Mouse (Mus musculus) forebrain, embryonic 13.5 days (tissue): Measurements from ENCODE around the gene Uxt. TPM values are rescaled to one million over a fixed set of nuclear protein-coding genes. Genes with fewer than 3 reads are reported as not detected.

ENCODE experiments used
- ATAC-seq: fragments of 200-750 bp; cut with Nextera tagmentation; 2 replicates; pipeline ENCODE4 v1.8.0; 2017
- H3K27ac ChIP-seq: fragments of 300-500 bp; sonication (generic); 2 replicates; pipeline ENCODE4 v1.5.1; 2015; ENCODE audit warnings: inconsistent platforms, mild to moderate bottlenecking, moderate library complexity
- H3K27me3 ChIP-seq: fragments of 300-500 bp; sonication (generic); 2 replicates; pipeline ENCODE4 v1.6.1; 2015; ENCODE audit warnings: mild to moderate bottlenecking, inconsistent platforms
- H3K36me3 ChIP-seq: fragments of 300-500 bp; sonication (generic); 2 replicates; pipeline ENCODE4 v1.6.1; 2015; ENCODE audit warnings: mild to moderate bottlenecking, inconsistent platforms; ENCODE audit not compliant: poor library complexity, severe bottlenecking
- H3K4me1 ChIP-seq: fragments of 300-500 bp; sonication (generic); 2 replicates; pipeline ENCODE4 v1.6.1; 2015; ENCODE audit warnings: inconsistent platforms
- H3K4me2 ChIP-seq: fragments of 300-500 bp; sonication (generic); 2 replicates; pipeline ENCODE4 v1.6.1; 2015; ENCODE audit warnings: inconsistent platforms, mild to moderate bottlenecking, moderate library complexity
- H3K4me3 ChIP-seq: fragments of 300-500 bp; sonication (generic); 2 replicates; pipeline ENCODE4 v1.5.1; 2015; ENCODE audit warnings: mild to moderate bottlenecking, inconsistent platforms
- H3K9ac ChIP-seq: fragments of 300-500 bp; sonication (generic); 2 replicates; pipeline ENCODE4 v1.6.1; 2015; ENCODE audit warnings: mild to moderate bottlenecking, inconsistent platforms
- H3K9me3 ChIP-seq: fragments of 300-500 bp; sonication (generic); replicated peaks from 2 replicates; pipeline ENCODE4 v1.6.1; 2016; ENCODE audit warnings: inconsistent platforms
- WGBS: fragments of 180-500 bp; shearing (Covaris S2); methylation state at CpG from one replicate; pipeline ENCODE4 v1.1.7; 2015; 5-methylcytosine and 5-hydroxymethylcytosine counted together
- polyA plus RNA-seq: library from polyadenylated mRNA; unstranded; fragments of >200 nt; fragmentation: Nextera tagmentation; extraction: Ambion mirVana; gene quantifications from 2 replicates; pipeline ENCODE4 v1.2.1, GENCODE M21; 2015

Uxt gene
- polyA plus RNA-seq, 1 experiment from 2014 or later: 65.8 TPM

DNA sequence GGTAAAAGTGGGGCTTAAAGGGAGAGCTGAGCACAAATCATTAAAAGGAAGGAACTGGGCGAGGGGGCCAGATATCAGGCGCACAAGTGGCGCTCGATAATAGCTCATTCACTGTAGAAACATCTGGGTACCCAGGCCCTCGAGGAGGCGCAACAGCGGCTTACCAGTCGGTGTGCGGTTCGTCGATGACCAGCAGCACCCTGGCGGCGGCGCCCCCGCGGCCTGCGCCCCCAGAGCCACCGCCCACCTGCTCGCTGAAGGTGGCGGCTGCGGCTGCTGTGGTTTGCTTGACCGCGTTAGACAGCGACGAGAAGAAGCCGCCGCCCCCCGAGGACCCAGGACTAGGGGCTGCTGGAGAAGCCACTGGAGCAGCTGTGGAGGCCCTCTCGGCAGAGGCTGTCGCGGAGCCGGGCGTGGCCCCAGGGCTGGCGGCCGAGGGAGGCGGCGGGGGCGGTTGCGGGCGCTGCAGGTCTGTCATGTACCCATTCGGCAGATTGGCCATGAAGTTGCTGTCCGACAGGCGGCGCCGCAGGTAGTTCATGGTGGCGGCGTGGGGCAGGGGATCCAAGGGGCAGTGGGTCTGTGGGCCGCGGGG lies 41.5 kb downstream of the Uxt start:
- H3K9me3 ChIP-seq: no peaks in the 10 kb centered on the region
- H3K4me1 ChIP-seq: peaks cover 4% of the 10 kb centered on the region; the same call in 1 of the 2 replicates
- peak; percentile 71 for ATAC-seq
- peak overlapping the region; percentile 51; the same call in 1 of the 2 replicates for H3K27ac ChIP-seq
- H3K27me3 ChIP-seq: no peaks in the 10 kb centered on the region
- H3K4me3 ChIP-seq: peak overlapping the region; percentile 53
- peak overlapping the region; percentile 63 for H3K9ac ChIP-seq
- peaks cover 3% of the 10 kb centered on the region; the same call in 1 of the 2 replicates for H3K36me3 ChIP-seq
- WGBS: 32% methylated on average over 35 of the region's 49 CpGs
- peak overlapping the region; percentile 63 for H3K4me2 ChIP-seq

DNA sequence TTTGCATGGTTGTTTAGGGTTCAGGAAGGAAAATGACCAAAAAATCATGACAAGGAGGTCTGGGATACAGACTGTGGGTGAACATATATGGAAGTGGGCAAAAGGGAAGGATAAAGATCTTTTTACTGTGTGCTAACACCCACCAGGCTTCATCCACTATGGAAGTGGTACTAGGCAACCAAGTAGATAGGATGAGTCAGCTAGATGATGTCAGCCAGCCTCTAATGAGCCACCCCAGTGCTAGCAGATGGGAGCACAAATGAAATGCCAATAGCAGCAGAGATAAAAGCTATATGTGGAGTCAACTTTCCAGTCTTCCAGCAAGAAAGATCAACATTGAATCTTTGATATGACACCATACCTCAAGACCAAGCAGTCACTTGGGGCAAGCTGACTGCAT lies 46.7 kb downstream of the Uxt start:
- no peak overlapping the region for H3K4me2 ChIP-seq
- H3K27me3 ChIP-seq: no peaks in the 10 kb centered on the region
- H3K9me3 ChIP-seq: no peaks in the 10 kb centered on the region
- H3K36me3 ChIP-seq: 0 out of 2 replicates have a peak, but pooled peaks cover 3% of the 10 kb centered on the region
- H3K9ac ChIP-seq: no peak overlapping the region
- no peak overlapping the region for H3K4me3 ChIP-seq
- ATAC-seq: no peak
- peaks cover 4% of the 10 kb centered on the region; the same call in 1 of the 2 replicates for H3K4me1 ChIP-seq
- H3K27ac ChIP-seq: no peak overlapping the region

DNA sequence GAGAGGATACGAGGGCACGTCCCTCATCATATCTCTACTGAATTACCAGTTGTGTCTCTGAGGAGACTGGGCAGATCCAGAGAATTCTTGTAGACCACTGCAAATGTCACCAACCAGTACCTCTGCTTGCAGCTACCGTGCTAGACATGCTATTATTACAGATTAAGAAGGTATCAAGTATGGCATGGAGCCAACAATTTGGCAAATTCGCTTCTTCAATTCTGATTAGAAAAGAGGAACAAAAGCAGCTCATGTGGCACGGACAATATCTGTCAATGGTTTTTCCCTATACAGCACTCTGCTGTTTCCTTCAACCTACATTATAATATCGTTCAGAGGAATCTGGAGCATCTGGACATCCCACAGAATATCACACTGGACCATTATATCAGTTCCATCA lies 48.1 kb downstream of the Uxt start:
- ATAC-seq: no peak
- 80% methylated on average over 6 of the region's 6 CpGs for WGBS

DNA sequence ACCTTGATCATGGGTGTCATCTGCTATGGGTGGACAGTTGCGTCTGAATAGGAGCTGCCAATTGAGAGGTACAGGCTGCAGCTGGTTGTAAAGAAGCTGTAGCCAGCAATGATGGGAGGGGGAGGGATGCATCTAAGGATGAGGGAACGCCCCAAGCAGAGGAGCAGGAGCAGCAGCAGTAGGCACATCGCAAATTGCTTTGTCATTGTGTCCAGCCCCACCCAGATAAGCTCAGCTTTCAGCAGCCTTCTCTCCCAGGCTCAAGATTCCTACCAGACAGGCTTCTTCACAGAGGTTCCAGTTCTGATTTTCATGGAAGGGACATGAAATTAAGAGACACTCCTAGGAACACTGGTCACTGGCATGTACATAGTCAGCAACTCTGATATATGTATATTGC lies 51.7 kb downstream of the Uxt start:
- Histone ChIP-seq H3K4me3 (no peak overlapping the region), H3K4me2 (no peak overlapping the region), H3K4me1 (no peaks in the 10 kb centered on the region), H3K27me3 (no peaks in the 10 kb centered on the region), H3K9me3 (no peaks in the 10 kb centered on the region), H3K36me3 (0 out of 2 replicates have a peak, but pooled peaks cover 3% of the 10 kb centered on the region), H3K27ac (no peak overlapping the region), H3K9ac (no peak overlapping the region)
- ATAC-seq: no peak
- 38% methylated on average over 3 of the region's 3 CpGs for WGBS

More for the DNA sequence above, 48.1 kb downstream of the Uxt start:
- Histone ChIP-seq H3K36me3 (0 out of 2 replicates have a peak, but pooled peaks cover 3% of the 10 kb centered on the region), H3K27ac (no peak overlapping the region), H3K4me1 (no peaks in the 10 kb centered on the region), H3K4me2 (no peak overlapping the region), H3K27me3 (no peaks in the 10 kb centered on the region), H3K9me3 (no peaks in the 10 kb centered on the region), H3K9ac (no peak overlapping the region), H3K4me3 (no peak overlapping the region)

Other genes with a start within 250 kb of the Uxt start
- gene Araf, start 164.2 kb downstream of the Uxt start, polyA plus RNA-seq: 167 and 187 TPM in 2 replicates
- 2.2 and 4.4 TPM in 2 replicates for gene Timp1, start 91.9 kb downstream of the Uxt start, polyA plus RNA-seq
- 12.2 and 13.8 TPM in 2 replicates for gene Syn1, start 41.0 kb downstream of the Uxt start, polyA plus RNA-seq
- gene Cfp, start 30.5 kb downstream of the Uxt start, polyA plus RNA-seq: 4.5 and 5.6 TPM in 2 replicates
- gene Elk1, start 11.4 kb downstream of the Uxt start, polyA plus RNA-seq: 20.0 TPM in 2 replicates
- gene Zfp182, start 100.3 kb upstream of the Uxt start, polyA plus RNA-seq: 8.7 and 9.5 TPM in 2 replicates
- gene Spaca5, start 106.4 kb upstream of the Uxt start, polyA plus RNA-seq: not detected in 2 replicates
- gene Zfp300, start 127.5 kb upstream of the Uxt start, polyA plus RNA-seq: 3.1 and 3.2 TPM in 2 replicates
- gene Ssxa1, start 153.8 kb upstream of the Uxt start, polyA plus RNA-seq: not detected in 2 replicates
- not detected in 2 replicates for gene Gm21876, start 213.6 kb upstream of the Uxt start, polyA plus RNA-seq